Mouse (Mus musculus) adrenal gland, postnatal 14 days (tissue): ENCODE measurements around the gene Klhl34. TPM values are rescaled to one million over a fixed set of nuclear protein-coding genes. Genes with fewer than 3 reads are reported as not detected.

Source experiments
- DNase-seq: peaks from one replicate; pipeline ENCODE4 v3.0.0; 2021; ENCODE audit warnings: mixed read lengths
- long read RNA-seq, 2 experiments: library from polyadenylated mRNA; stranded (forward); transcript quantifications; one replicate each; pipeline ENCODE4 v2.0.0; 2021
- total RNA-seq: library from RNA; stranded (reverse); gene quantifications from 2 replicates; pipeline ENCODE4 v1.2.3, GENCODE M21; 2021

The Klhl34 gene
- total RNA-seq: not detected in 2 replicates
- long read RNA-seq, experiment 1: 0 reads
- long read RNA-seq, experiment 2, partial matches to known transcripts: 0 of 1 reads
- long read RNA-seq, experiment 2, other reads (novel, unspliced or antisense): 0 of 1 reads

GRCm38 (mm10) chrX:157818207-157818920 lies at the start of gene Klhl34:
Gene Klhl34, plus strand, starts transcription at chrX:157818435.
- no peak for DNase-seq

GRCm38 (mm10) chrX:157801669-157802068 lies 16.6 kb upstream of the Klhl34 start:
- no peak for DNase-seq

GRCm38 (mm10) chrX:157809721-157810120 lies 8.5 kb upstream of the Klhl34 start:
- no peak for DNase-seq

GRCm38 (mm10) chrX:157817571-157818206 lies 546 bp upstream of the Klhl34 start:
- DNase-seq: peak; percentile 28

- no peak for DNase-seq
Measured at GRCm38 (mm10) chrX:157818921-157819260, 656 bp downstream of the Klhl34 start.

GRCm38 (mm10) chrX:157829983-157830382 lies 11.7 kb downstream of the Klhl34 start:
- DNase-seq: no peak

Other genes starting within 250 kb of the Klhl34 start
- 0.11 and 1.3 TPM in 2 replicates for gene Yy2, start 249.4 kb upstream of the Klhl34 start, total RNA-seq
- gene Mbtps2, start 219.7 kb upstream of the Klhl34 start, total RNA-seq: 22.2 and 23.4 TPM in 2 replicates
- 17.2 TPM in 2 replicates for gene Smpx, start 119.5 kb upstream of the Klhl34 start, total RNA-seq
- gene Cnksr2, start 224.9 kb downstream of the Klhl34 start, total RNA-seq: 4.9 and 5.9 TPM in 2 replicates